Mouse (Mus musculus): ENCODE measurements at regions not wholly inside any gene's neighbourhood (a gene's known extent, or its start where the extent isn't known, plus 50 kb on each side); places are given as distances from the start of the nearest gene placed in this dataset.

DNA sequence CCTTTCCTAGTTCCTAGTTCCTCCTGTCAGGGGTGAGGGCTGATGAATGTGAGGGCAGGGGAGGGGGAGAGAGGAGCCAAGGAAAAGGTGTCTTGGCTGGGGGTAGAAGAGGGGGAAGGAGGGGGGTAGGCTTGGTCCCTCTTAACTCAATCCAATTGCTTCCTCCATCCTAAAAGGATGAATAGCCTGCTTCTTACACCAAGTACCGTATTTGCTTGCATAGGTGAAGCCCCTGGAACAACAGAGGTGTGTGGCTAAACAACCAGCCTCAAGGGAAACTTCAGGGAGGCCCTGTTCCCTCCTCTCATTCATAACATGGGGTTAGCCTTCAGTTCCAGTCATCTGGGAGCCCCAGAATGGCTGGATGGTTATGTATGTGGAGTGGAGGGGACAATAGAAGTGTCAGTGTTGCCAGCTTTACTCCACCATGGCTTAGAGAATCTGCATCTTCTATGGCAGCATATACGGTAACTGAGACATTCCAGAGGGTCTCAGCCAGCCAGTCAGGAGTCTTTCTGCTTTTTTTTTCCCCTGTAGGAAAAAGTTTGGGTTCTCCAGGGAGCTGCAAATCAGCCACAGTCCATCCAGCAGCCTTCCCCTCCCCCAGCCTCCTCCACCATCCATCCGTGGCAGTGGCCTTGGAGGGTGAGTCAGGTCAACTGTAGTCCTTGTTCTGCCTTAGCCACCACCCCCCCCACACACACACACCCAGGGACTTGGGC, 100.2 kb upstream of the Ccnd2 start:
- no peak for DNase-seq (ENCODE audit: low spot score in 2 of 2)

DNA sequence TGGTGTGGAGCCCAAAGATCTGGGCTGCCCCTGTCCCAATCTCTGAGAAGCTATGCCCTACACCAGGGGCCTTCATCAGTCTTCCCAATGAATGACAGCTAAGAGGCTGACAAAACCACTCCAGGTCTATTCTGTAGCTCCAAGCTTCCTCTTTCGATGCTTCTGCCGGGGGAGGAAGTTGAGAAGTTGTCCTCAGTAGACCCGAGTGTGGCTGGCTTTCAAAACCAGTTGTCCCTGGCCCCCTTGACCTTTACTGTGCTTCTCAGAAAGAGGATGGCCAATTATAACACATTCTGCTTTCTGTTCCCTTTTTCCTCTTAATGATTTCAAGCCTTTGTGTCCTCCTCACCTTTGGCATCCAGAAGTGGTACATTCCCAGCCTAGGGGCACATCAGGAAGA, 101.9 kb upstream of the Ccnd2 start:
- no peak for DNase-seq (ENCODE audit: low spot score in 2 of 2)

DNA sequence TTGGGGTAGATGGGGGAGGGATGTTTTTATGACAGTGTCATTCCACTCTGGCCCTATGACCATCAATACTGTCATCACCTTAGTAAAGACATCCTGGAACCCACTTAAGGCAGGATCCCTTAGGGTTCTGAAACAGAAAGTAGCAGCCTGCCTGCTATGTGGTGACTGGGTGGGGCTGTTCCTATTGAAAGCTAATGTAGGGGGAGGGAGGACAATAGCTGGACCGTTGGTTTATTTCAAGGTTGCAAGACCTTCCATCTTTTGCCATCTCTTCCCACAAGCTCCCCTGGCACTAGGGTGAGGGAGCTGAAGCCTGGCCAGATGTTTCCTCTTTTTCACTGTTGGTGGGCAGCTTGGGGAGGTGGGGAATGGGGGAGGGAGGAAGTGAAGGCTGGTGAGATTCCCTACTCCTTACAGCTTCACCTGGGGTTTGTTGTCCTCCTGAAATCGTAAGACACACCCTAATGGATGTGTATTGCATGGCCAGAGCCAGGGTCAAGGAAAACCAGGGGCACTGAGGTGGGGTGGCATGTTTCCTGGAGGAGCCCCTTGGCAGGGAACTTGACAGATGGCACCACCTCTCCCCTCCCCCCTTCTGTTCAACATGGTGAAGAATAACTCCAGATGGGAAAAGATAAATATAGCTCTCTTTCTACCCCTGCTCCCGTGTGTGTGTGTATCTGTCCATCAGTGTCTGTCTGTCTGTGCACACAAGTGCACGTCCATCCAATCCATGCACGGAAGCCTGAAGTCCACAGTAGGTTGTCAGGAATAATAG, 112.1 kb upstream of the Ccnd2 start:
- no peak for DNase-seq (ENCODE audit: low spot score in 2 of 2)

DNA sequence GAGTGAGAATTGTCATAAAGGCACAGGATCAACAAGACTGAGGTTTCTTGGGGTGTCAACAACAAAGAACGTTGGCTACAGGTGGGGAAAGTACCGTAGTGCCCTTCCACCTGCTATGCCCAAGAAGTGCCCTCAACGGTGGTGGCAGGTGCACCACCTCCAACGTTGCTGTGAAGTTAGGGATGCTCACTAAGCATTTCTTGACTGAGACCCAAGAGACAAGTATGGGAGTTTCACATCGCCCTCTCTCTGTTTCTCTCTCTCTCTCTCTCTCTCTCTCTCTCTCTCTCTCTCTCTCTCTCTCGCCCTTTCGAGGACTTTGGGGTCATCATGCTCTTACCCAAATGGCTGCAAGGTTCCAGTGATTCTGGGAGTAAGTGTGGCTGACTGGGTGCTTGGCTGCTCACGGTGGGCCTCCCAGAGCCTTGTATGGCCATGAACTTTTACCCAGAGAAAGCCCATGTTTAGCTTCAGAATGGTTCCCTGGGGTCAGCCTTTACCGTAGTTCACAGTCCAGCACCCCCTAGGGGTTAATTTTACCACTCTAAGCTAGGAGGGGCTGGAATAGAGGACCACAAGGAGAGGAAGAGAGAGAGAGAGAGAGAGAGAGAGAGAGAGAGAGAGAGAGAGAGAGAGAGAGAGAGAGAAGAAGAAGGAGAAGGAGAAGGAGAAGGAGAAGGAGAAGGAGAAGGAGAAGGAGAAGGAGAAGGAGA, 113.2 kb upstream of the Ccnd2 start:
- no peak for DNase-seq (ENCODE audit: low spot score in 2 of 2)

DNA sequence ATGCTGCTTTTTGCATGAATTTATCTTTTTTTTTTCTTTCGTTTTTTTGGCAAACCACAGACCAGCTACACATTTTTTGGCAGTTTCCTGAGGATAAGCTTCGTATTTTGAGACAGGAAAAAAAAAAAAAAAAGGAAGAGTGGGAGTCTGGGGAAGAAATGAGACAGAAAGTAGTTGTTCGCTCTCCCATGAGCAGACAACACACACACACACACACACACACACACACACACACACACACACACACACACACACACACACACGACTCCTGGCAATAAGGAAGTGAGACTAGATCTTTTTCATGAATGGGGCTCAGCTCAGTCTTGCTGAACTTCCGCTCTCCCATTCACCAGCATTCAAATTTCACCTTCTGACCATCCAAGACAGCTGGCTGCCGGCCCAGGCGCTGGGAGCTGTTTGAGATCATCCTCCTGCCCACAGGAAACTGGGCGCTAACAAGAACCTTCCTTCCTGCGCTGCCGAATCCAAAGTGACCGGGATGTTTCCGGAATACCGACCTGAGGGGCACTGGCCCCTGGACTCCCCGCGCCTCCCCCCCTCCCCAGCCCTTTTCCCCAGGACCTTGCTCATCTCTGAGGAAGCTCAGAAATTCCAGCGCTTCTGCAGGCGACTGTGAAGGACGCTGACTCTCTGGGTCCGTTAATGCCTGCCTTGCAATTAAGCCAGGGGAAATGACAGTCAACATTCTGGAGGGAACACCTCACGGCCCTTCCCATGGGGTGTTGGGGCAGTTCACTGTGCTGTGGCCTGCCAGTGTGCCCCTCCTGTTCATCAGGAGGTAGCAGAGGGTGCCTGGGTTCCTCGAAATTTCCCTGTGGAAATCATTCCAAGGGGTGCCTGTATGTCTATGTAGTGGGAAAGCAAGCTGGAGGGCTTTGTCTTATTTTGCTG, 114.2 kb upstream of the Ccnd2 start:
- peak; percentile 19 to 44 for DNase-seq (ENCODE audit: low spot score in 2 of 2)

DNA sequence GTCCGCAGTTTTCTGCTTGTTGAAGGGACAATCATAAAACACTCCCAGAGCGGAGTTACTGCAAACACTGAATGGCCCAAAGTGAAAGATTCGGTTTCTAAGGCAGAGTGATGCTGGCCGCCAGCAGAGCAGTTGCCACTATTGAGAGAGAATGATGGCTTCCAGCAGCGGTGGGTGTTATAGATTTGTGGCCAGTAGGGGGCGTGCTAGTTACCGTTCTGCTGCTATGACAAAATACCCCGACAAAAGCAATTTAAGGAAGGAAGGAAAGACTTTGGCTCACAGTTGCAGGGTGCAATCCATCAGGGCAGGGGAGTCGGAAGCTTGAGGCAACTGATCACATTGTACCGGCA, 114.8 kb upstream of the Ccnd2 start:
- peak in 1 of 2 experiments; percentile 44 for DNase-seq (ENCODE audit: low spot score in 2 of 2)

DNA sequence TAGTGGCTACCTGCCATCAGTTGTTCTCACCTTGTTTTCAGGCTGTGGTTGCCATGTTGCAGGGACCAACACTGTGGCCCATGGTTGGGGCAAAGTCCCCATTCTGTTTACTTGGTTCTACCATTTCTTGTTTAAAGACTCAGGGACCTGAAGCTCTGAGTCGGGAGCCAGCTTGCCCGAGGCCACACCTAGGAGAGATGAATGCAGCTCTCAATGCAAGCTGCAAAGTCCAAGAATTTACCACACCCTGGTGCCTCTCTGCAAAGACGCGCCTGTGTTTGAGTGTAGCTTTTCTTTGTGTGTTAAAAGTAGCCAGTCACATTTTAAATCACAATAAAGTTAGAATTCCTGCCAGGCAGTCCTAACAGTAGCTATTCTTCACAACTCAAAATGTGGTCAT, 117.0 kb upstream of the Ccnd2 start:
- DNase-seq (ENCODE audit: low spot score in 2 of 2) = no peak

DNA sequence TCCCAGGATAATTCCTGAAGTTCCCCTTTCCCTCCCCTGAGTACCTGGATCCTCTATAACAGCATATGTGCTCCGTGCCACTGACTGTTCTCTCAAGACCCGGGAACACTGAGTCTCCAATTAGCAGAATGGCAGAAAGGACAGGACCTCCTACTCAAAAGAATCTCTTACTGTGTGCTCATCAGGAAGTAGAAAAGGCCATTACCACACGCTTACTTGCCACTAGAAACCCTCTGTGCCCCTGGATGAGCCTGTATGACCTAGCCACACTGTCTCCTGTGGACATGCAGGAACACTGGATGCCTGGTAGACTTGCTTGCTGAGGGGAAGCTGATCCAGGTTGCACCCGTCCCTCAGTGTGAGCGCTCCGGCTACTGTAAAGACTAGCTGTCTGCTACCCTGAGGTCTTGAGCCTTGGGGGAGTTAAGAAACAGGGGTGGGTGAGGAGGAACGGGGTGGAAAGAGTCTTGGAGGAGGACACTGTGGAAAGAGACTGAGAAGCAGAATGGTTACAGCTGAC, 117.6 kb upstream of the Ccnd2 start:
- no peak for DNase-seq (ENCODE audit: low spot score in 2 of 2)

DNA sequence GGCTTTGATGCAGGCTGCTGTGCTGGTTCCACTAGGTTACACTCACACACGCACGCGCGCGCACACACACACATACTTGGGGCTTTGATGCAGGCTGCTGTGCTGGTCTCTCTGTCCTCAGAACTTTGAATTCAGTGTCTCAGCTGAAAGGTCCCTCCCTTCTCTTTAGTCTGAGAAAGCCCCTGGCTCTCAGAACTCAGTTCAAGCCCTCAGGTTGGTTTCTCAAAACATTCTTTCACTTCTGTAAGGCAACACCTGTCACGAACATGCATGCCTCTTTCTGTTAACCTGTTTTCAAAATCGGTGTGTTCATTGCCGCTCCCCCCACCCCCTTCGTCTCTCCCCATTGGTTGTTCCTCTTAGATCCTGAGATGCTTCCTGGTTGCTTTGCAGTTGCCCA, 118.8 kb upstream of the Ccnd2 start:
- DNase-seq (ENCODE audit: low spot score in 2 of 2) = no peak

DNA sequence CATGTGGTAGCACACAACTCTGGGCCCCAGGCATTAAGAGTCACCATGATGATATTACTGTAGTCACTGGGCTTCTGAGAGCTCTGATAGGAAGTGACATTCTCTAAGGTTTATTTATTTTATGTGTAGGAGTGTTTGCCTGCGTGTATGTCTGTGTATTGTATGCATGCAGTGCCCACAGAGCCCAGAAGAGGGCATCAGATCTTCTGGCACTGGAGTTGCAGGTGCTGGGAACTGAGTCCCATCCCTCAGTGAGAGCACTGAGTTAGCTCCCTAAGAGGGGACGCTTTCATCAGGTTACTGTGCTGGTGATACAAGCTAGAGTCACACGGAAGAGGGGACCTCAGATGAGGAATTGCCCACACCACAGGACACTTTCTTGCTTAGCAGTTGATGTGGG, 119.4 kb upstream of the Ccnd2 start:
- no peak for DNase-seq (ENCODE audit: low spot score in 2 of 2)

DNA sequence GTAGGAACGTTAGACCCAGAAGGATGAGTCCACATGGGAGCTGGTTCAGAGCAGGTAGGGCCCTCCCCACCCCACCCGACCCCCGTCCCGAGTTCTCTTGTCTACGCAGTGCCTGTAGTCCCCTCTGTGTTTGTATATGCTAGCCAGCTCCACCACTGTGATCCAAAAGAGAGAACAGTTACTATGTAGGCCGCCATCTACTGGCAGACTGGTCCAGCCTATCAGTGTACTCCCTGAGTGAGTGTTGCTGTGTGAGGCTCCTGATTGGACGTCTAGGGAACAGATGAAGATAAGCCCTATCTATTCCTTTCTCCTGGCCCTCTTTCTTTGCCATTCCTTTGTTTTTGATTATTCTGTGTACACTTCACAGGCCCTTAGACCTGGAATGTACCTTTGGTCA, 120.6 kb upstream of the Ccnd2 start:
- DNase-seq (ENCODE audit: low spot score in 2 of 2) = peak in 1 of 2 experiments; percentile 31

DNA sequence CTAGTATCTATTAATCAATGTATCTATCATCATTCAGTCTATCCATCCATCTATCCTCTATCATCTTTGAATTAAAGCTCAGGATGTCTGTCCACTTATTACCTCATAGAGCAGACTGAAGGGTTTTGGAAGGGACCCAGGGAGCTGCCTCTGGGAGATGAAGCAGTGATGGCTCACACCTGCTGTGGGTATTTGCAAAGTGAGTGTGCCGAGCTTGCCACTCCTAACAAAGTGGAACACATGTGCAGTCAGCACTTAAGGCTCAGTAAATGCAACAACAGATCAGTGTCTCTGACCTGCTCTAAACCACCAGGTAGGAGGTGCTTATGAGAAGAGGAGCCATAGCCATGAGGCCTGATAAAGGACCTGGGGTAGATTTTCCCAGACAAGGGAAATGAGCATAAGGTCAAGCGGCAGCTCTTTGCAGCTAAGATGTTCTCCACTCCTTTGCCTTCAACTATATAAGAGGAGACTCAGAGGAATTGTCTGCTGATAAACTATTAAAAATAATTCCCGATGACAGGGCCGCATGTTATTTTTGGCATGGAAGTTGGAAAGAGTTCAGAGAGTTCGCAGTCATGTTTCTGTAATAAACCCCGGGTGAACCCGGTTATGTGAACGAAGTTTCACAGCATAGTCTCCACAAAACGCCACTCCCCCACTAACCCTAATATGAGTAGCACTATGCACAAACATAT, 122.9 kb upstream of the Ccnd2 start:
- DNase-seq (ENCODE audit: low spot score in 2 of 2) = no peak

DNA sequence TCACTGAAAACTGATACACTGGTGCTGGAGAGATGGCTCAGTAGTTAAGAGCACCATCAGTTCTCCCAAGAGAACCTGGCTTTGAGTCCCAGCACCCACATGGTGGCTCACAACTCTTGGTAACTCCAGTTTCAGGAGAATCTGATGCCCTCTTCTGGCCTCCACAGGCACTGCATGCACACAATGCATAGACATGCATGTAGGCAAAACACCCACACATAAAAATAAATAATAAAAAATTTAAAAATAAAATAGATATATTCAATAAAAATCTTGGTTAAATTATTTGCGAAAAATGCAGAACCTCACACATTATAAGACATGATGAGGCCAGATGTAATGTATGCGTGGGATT, 123.4 kb upstream of the Ccnd2 start:
- no peak for DNase-seq (ENCODE audit: low spot score in 2 of 2)

DNA sequence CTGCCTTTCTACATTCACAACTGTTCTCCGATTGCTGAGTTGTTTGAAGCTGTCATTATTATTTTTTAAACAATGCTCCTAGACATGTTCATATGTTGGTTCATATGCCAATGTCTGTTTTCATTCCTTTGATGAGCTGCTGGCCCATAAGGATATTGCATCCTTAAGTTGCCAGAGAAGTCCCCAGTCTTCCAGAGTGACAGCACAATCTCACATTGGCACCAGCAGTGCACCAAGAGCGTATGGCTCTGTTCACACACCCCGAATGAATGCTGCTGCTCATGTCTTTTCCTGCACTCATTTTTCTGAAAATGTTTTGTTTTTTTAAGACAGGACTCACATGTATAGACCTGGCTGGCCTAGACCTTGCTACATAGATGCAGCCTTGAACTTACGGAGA, 124.4 kb upstream of the Ccnd2 start:
- no peak for DNase-seq (ENCODE audit: low spot score in 2 of 2)

DNA sequence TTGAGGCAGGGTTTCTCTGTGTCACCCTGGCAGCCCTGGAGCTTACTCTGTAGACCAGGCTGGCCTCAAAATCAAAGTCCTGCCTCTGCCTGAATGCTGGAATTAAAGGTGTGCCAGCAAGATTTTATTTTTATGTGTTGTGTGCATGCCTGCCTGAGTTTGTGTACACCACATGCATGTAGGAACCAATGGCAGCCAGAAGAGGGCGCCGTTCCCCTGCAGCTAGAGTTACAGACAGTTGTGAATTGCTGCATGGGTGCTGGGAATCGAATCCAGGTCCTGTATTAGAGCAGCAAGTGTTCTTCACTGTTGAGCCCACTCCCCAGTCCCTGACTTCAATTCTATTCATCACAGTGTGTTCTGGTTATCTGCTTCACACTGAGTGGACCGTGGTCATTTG, 126.4 kb upstream of the Ccnd2 start:
- no peak for DNase-seq (ENCODE audit: low spot score in 2 of 2)

DNA sequence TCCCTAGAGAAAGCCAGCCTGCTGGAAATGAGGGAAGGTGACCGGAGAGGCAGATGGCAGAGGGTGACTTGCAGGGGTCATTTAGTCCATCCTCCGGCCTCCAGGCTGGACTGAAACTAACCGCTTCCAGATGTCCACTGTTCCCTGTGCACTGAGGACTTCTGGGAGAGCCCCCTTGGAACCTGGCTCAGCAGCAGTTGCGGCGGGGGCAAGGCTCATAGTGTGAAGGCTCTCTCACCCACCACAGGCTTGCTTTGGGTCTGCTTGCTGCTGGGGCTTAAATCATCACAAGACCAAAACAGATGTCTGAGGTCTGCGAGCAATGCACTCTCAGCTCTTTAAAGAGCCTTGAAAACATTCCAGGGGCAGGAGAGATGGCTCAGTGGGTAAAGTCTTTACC, 132.2 kb upstream of the Ccnd2 start:
- DNase-seq (ENCODE audit: low spot score in 2 of 2) = no peak

DNA sequence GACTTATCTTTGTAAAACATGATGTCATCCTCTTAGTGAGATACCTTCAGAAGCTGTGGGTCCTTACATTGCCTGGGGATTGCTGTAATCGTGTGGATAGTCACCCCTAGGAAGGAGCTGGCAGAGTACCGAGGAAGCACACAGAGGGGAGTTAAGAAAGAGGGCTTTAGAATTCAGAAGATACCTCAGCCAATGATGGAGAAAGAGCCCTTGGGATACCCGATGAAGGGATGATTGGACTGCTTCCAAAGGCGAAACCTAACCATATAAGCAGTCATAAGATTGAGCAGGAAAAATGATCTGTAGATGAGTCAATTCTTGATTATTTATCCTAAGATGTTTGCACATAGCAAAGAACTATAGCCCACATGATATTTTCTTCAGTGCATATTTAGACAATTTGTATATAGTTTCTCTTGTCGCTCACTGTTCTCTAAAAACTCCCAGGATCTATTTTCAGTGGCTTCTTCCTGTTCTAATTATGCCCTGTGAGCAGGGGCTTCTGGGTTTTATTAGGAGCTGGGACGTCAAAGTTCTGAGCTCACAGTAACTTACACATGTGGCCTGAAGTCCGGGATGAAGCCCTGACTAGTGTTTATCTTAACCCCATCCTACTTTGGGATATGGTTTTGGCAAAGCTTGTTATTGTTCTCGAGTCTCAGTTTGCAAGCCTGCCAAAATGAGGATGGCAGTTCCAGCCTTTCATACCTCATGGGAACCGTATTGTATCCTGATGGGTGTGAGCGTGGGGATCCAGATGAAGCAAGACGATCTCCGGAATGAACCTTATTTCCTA, 134.9 kb upstream of the Ccnd2 start:
- DNase-seq (ENCODE audit: low spot score in 2 of 2) = no peak

DNA sequence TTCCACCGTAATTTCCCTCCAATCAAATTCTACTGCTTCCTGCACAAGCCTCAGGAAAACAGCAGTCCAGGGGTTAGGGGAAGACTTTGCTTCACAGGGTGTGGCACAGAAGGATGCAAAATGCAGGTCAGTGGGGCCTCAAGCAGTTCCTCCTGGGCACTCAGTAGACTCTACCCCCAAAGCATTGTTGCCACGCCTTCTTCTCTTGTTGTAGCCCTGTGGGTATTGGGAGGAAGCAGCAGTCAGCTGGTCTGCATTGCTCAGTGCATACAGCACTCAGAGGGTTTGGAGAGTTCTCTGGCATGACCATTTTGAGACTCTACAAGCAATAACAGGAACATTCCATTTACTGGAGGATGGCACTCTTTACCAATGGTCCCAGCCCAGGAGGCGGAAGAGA, 137.0 kb upstream of the Ccnd2 start:
- DNase-seq (ENCODE audit: low spot score in 2 of 2) = peak in 1 of 2 experiments; percentile 15

DNA sequence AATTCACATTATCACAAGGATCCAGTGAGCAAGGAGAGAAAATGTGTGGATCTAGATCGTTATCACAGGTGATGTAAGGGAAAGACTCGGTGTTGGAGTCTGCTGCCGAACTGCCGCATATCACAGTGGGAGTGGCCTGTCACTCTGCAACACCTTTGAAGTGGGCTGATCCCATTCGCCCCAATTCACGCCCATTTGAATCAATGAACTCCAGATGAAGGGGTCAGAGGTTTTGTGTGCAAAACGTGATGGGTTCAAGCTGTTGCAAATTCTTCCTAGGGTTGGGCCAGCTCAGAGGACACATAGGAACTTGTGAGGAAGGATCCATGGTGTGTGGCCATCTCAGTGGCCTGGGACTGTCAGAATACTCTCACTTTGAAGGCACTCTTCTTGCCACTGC, 139.9 kb upstream of the Ccnd2 start:
- DNase-seq (ENCODE audit: low spot score in 2 of 2) = no peak

DNA sequence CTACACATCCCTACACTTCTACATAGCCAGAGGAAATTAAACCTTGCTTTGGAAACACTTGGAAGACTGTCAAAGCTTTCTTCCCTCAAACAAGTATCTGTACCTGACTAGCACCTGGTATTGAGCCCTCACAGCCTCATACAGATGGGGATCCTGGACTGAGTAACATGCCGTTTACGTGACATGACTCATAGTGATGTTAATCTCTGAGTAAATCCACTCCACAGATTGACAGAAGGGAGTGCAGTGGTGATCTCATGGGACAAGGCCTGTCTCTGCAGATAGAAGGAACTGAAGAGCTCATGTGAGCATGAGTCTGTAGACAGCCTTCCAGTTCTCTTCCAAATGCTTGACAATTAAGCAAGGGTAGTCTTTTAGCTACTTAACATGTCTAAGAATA, 141.8 kb upstream of the Ccnd2 start:
- no peak for DNase-seq (ENCODE audit: low spot score in 2 of 2)

Data from spleen, postnatal 14 days (tissue).